Mouse (Mus musculus) cerebellum, adult 11 months (tissue): ENCODE results near the gene Lce1j.
"Not testable (repeated sequence)": the region's sequence is repeated elsewhere in the genome, so short reads cannot be mapped to it uniquely, and the experiment has no call there.

Experiments used
- DNase-seq: peaks from one replicate; pipeline ENCODE4 v3.0.0; 2022

Gene Lce1j

GRCm38 (mm10) chr3:92790414-92790813 is at the start of gene Lce1j:
Gene Lce1j, minus strand, starts transcription at chr3:92790514.
- DNase-seq = no peak

GRCm38 (mm10) chr3:92827108-92827507 is 36.8 kb upstream of the Lce1j start, which contains the start of gene Kprp:
Gene Kprp, minus strand, starts transcription at chr3:92827247.
- DNase-seq = no peak

GRCm38 (mm10) chr3:92825808-92826207 is 35.5 kb upstream of the Lce1j start:
- no peak for DNase-seq

- not testable (repeated sequence) for DNase-seq
These were observed 25.7 kb upstream of the Lce1j start for GRCm38 (mm10) chr3:92816036-92816435.

- no peak for DNase-seq
These were observed 25.3 kb upstream of the Lce1j start for GRCm38 (mm10) chr3:92815581-92815980.

- DNase-seq = no peak
These were observed 17.5 kb upstream of the Lce1j start, which contains the start of gene Lce1k for GRCm38 (mm10) chr3:92807791-92808190. Gene Lce1k, minus strand, starts transcription at chr3:92807891.

GRCm38 (mm10) chr3:92778799-92779198 is 11.5 kb downstream of the Lce1j start, which contains the start of gene Lce1i:
Gene Lce1i, minus strand, starts transcription at chr3:92778899.
- DNase-seq = no peak

GRCm38 (mm10) chr3:92771573-92771972 is 18.7 kb downstream of the Lce1j start:
- DNase-seq = no peak

- DNase-seq = no peak
These were observed 25.3 kb downstream of the Lce1j start, which contains the start of gene Lce1h for GRCm38 (mm10) chr3:92764965-92765364. Gene Lce1h, minus strand, starts transcription at chr3:92765065.

GRCm38 (mm10) chr3:92753197-92753596 is 37.1 kb downstream of the Lce1j start:
- DNase-seq = no peak

GRCm38 (mm10) chr3:92752238-92752637 is 38.1 kb downstream of the Lce1j start, which contains the start of gene Lce1g:
Gene Lce1g, minus strand, starts transcription at chr3:92752338.
- DNase-seq = no peak

GRCm38 (mm10) chr3:92738996-92739395 is 51.3 kb downstream of the Lce1j start, which contains the start of gene Gm38119:
Gene Gm38119, minus strand, starts transcription at chr3:92739096.
- DNase-seq = no peak
